Mouse (Mus musculus) hindbrain, embryonic 14.5 days (tissue): ENCODE data around the gene Dock9. TPM values are rescaled to one million over a fixed set of nuclear protein-coding genes. Genes with fewer than 3 reads are reported as not detected.

ENCODE experiments used
- ATAC-seq: fragments of 200-750 bp; cut with Nextera tagmentation; 2 replicates; pipeline ENCODE4 v1.8.0; 2017; ENCODE audit warnings: moderate number of reproducible peaks, mild to moderate bottlenecking, moderate TSS enrichment, moderate library complexity; ENCODE audit not compliant: low FRiP score
- DNase-seq: peaks from one replicate; pipeline ENCODE4 v3.0.0-alpha.2; 2015; ENCODE audit warnings: low spot score
- H3K27ac ChIP-seq: fragments of 300-500 bp; sonication (generic); 2 replicates; pipeline ENCODE4 v1.5.1; 2014; ENCODE audit warnings: mild to moderate bottlenecking, moderate library complexity
- H3K27me3 ChIP-seq: fragments of 300-500 bp; sonication (generic); 2 replicates; pipeline ENCODE4 v1.6.1; 2014; ENCODE audit warnings: mild to moderate bottlenecking, low read length, mixed read lengths; ENCODE audit not compliant: control insufficient read depth, insufficient read depth
- H3K36me3 ChIP-seq: fragments of 300-500 bp; sonication (generic); replicated peaks from 2 replicates; pipeline ENCODE4 v1.6.1; 2014; ENCODE audit not compliant: control insufficient read depth, insufficient read depth
- H3K4me1 ChIP-seq: fragments of 300-500 bp; sonication (generic); replicated peaks from 2 replicates; pipeline ENCODE4 v1.6.1; 2014; ENCODE audit warnings: antibody characterized with exemption, low read length, mixed read lengths; ENCODE audit not compliant: control insufficient read depth, insufficient read depth
- H3K4me2 ChIP-seq: fragments of 300-500 bp; sonication (generic); replicated peaks from 2 replicates; pipeline ENCODE4 v1.6.1; 2014; ENCODE audit warnings: mild to moderate bottlenecking, moderate library complexity
- H3K4me3 ChIP-seq: fragments of 300-500 bp; sonication (generic); replicated peaks from 2 replicates; pipeline ENCODE4 v1.5.1; 2014; ENCODE audit warnings: mild to moderate bottlenecking, low read length
- H3K9ac ChIP-seq: fragments of 300-500 bp; sonication (generic); 2 replicates; pipeline ENCODE4 v1.6.1; 2014
- H3K9me3 ChIP-seq: fragments of 300-500 bp; sonication (generic); 2 replicates; pipeline ENCODE4 v1.6.1; 2016; ENCODE audit warnings: low read length; ENCODE audit not compliant: control insufficient read depth
- WGBS: fragments of 180-500 bp; shearing (Covaris S2); extraction: QIAGEN DNeasy Blood & Tissue Kit; methylation state at CpG from one replicate; pipeline ENCODE4 v1.1.7; 2014; 5-methylcytosine and 5-hydroxymethylcytosine counted together
- polyA plus RNA-seq: library from polyadenylated mRNA; unstranded; fragments of >200 nt; fragmentation: Nextera tagmentation; extraction: Ambion mirVana; gene quantifications from 2 replicates; pipeline ENCODE4 v1.2.1, GENCODE M21; 2014

Gene Dock9
- polyA plus RNA-seq, 1 experiment from 2014 or later: 15.4 TPM

GRCm38 (mm10) chr14:121617645-121618390 is 179.8 kb downstream of the Dock9 start:
- Histone ChIP-seq H3K27me3 (no peaks in the 10 kb centered on the region), H3K36me3 (peaks cover 3% of the 10 kb centered on the region; the same call in 1 of the 2 replicates), H3K9me3 (no peaks in the 10 kb centered on the region), H3K27ac (no peak overlapping the region), H3K9ac (no peak overlapping the region), H3K4me3 (no peak overlapping the region), H3K4me1 (no peaks in the 10 kb centered on the region), H3K4me2 (no peak overlapping the region)
- DNase-seq (no peak), ATAC-seq (no peak)
- WGBS: 77% methylated on average over 4 of the region's 4 CpGs

GRCm38 (mm10) chr14:121615431-121615830 is 182.2 kb downstream of the Dock9 start:
- Histone ChIP-seq H3K4me2 (no peak overlapping the region), H3K4me1 (no peaks in the 10 kb centered on the region), H3K27me3 (no peaks in the 10 kb centered on the region), H3K4me3 (no peak overlapping the region), H3K27ac (no peak overlapping the region), H3K36me3 (no peaks in the 10 kb centered on the region; the same call in 1 of the 2 replicates), H3K9ac (no peak overlapping the region), H3K9me3 (no peaks in the 10 kb centered on the region)
- 88% methylated on average over 10 of the region's 10 CpGs for WGBS
- no peak for DNase-seq
- ATAC-seq: no peak

GRCm38 (mm10) chr14:121614461-121615170 is 183.0 kb downstream of the Dock9 start:
- H3K4me1 ChIP-seq: no peaks in the 10 kb centered on the region
- H3K9ac ChIP-seq: no peak overlapping the region
- no peaks in the 10 kb centered on the region for H3K27me3 ChIP-seq
- DNase-seq: no peak
- no peaks in the 10 kb centered on the region for H3K9me3 ChIP-seq
- H3K36me3 ChIP-seq: no peaks in the 10 kb centered on the region
- 82% methylated on average over 6 of the region's 6 CpGs for WGBS
- no peak overlapping the region for H3K27ac ChIP-seq
- no peak for ATAC-seq
- no peak overlapping the region for H3K4me3 ChIP-seq
- H3K4me2 ChIP-seq: no peak overlapping the region

GRCm38 (mm10) chr14:121613490-121613889 is 184.1 kb downstream of the Dock9 start:
- H3K36me3 ChIP-seq: no peaks in the 10 kb centered on the region
- no peaks in the 10 kb centered on the region for H3K9me3 ChIP-seq
- ATAC-seq: no peak
- H3K27me3 ChIP-seq: no peaks in the 10 kb centered on the region
- H3K27ac ChIP-seq: no peak overlapping the region
- no peak overlapping the region for H3K9ac ChIP-seq
- H3K4me2 ChIP-seq: no peak overlapping the region
- DNase-seq: no peak
- no peak overlapping the region for H3K4me3 ChIP-seq
- 77% methylated on average over 3 of the region's 3 CpGs for WGBS
- no peaks in the 10 kb centered on the region for H3K4me1 ChIP-seq

GRCm38 (mm10) chr14:121612926-121613325 is 184.7 kb downstream of the Dock9 start:
- no peak overlapping the region for H3K9ac ChIP-seq
- H3K4me1 ChIP-seq: 0 out of 2 replicates have a peak, but pooled peaks cover 3% of the 10 kb centered on the region
- H3K9me3 ChIP-seq: no peaks in the 10 kb centered on the region
- no peaks in the 10 kb centered on the region for H3K36me3 ChIP-seq
- DNase-seq (no peak), ATAC-seq (no peak)
- WGBS: 96% methylated on average over 4 of the region's 4 CpGs
- H3K27me3 ChIP-seq: no peaks in the 10 kb centered on the region
- no peak overlapping the region for H3K4me2 ChIP-seq
- H3K4me3 ChIP-seq: no peak overlapping the region
- H3K27ac ChIP-seq: no peak overlapping the region

- Histone ChIP-seq H3K9me3 (no peaks in the 10 kb centered on the region), H3K4me2 (no peak overlapping the region), H3K9ac (no peak overlapping the region), H3K4me1 (0 out of 2 replicates have a peak, but pooled peaks cover 3% of the 10 kb centered on the region), H3K27me3 (no peaks in the 10 kb centered on the region), H3K36me3 (no peaks in the 10 kb centered on the region), H3K27ac (no peak overlapping the region), H3K4me3 (no peak overlapping the region)
- WGBS: 77% methylated on average over 4 of the region's 4 CpGs
- DNase-seq: no peak
- ATAC-seq: no peak
Observed at GRCm38 (mm10) chr14:121611533-121611932, 186.1 kb downstream of the Dock9 start.

- H3K27me3 ChIP-seq: no peaks in the 10 kb centered on the region
- no peaks in the 10 kb centered on the region for H3K36me3 ChIP-seq
- H3K27ac ChIP-seq: no peak overlapping the region
- no peak overlapping the region for H3K4me3 ChIP-seq
- DNase-seq (no peak), ATAC-seq (no peak)
- H3K9ac ChIP-seq: no peak overlapping the region
- H3K4me1 ChIP-seq: 0 out of 2 replicates have a peak, but pooled peaks cover 3% of the 10 kb centered on the region
- no peak overlapping the region for H3K4me2 ChIP-seq
- 87% methylated on average over 4 of the region's 4 CpGs for WGBS
- H3K9me3 ChIP-seq: no peaks in the 10 kb centered on the region
Observed at GRCm38 (mm10) chr14:121611098-121611497, 186.5 kb downstream of the Dock9 start.

- Histone ChIP-seq H3K4me1 (0 out of 2 replicates have a peak, but pooled peaks cover 3% of the 10 kb centered on the region), H3K27me3 (no peaks in the 10 kb centered on the region), H3K9me3 (no peaks in the 10 kb centered on the region), H3K4me3 (no peak overlapping the region), H3K36me3 (peaks cover 14% of the 10 kb centered on the region; the same call in 1 of the 2 replicates), H3K4me2 (no peak overlapping the region), H3K27ac (no peak overlapping the region), H3K9ac (no peak overlapping the region)
- 24% methylated on average over 5 of the region's 5 CpGs for WGBS
- DNase-seq (no peak), ATAC-seq (no peak)
Observed at GRCm38 (mm10) chr14:121608522-121608921, 189.1 kb downstream of the Dock9 start.

GRCm38 (mm10) chr14:121606433-121606832 is 191.2 kb downstream of the Dock9 start:
- DNase-seq (no peak), ATAC-seq (no peak)
- Histone ChIP-seq H3K9me3 (no peaks in the 10 kb centered on the region), H3K4me3 (no peak overlapping the region), H3K4me2 (no peak overlapping the region), H3K36me3 (peaks cover 14% of the 10 kb centered on the region; the same call in 1 of the 2 replicates), H3K27ac (no peak overlapping the region), H3K4me1 (0 out of 2 replicates have a peak, but pooled peaks cover 3% of the 10 kb centered on the region), H3K27me3 (no peaks in the 10 kb centered on the region), H3K9ac (no peak overlapping the region)
- WGBS: 86% methylated on average over 7 of the region's 7 CpGs
